Mouse (Mus musculus) ovary, adult 18-20 months (tissue): ENCODE results near the gene Cers2.

Experiments used
- DNase-seq: peaks from one replicate; pipeline ENCODE4 v3.0.0; 2022; ENCODE audit warnings: low spot score, mixed read lengths

The Cers2 gene

GRCm38 (mm10) chr3:95314486-95315093, at the start of gene Cers2:
Gene Cers2, plus strand, starts transcription at chr3:95314791.
- no peak for DNase-seq

GRCm38 (mm10) chr3:95266052-95266451, 48.5 kb upstream of the Cers2 start:
- DNase-seq: no peak

GRCm38 (mm10) chr3:95267855-95268254, 46.7 kb upstream of the Cers2 start:
- no peak for DNase-seq

GRCm38 (mm10) chr3:95269789-95270188, 44.8 kb upstream of the Cers2 start:
- DNase-seq: no peak

GRCm38 (mm10) chr3:95270766-95271364, 43.7 kb upstream of the Cers2 start:
- no peak for DNase-seq

GRCm38 (mm10) chr3:95273471-95273870, 41.1 kb upstream of the Cers2 start:
- DNase-seq: no peak

- DNase-seq: no peak
Measured at GRCm38 (mm10) chr3:95274453-95274852, 40.1 kb upstream of the Cers2 start.

GRCm38 (mm10) chr3:95275161-95275560, 39.4 kb upstream of the Cers2 start:
- DNase-seq: no peak

GRCm38 (mm10) chr3:95276428-95276934, 38.1 kb upstream of the Cers2 start:
- DNase-seq: no peak

- DNase-seq: no peak
Measured at GRCm38 (mm10) chr3:95277149-95277551, 37.4 kb upstream of the Cers2 start.

- no peak for DNase-seq
Measured at GRCm38 (mm10) chr3:95280747-95281146, 33.8 kb upstream of the Cers2 start.

GRCm38 (mm10) chr3:95281216-95282126, 33.1 kb upstream of the Cers2 start, which contains the start of the genes Mindy1 and Prune1:
Gene Mindy1, plus strand, starts transcription at chr3:95281345.
Gene Prune1, minus strand, starts transcription at chr3:95282076.
- DNase-seq: peak; percentile 98

GRCm38 (mm10) chr3:95282381-95282864, 32.2 kb upstream of the Cers2 start:
- DNase-seq: no peak

GRCm38 (mm10) chr3:95282865-95283588, 31.6 kb upstream of the Cers2 start:
- peak; percentile 74 for DNase-seq

- DNase-seq: no peak
Measured at GRCm38 (mm10) chr3:95283589-95283941, 31.0 kb upstream of the Cers2 start.

- DNase-seq: no peak
Measured at GRCm38 (mm10) chr3:95284062-95284461, 30.5 kb upstream of the Cers2 start.

GRCm38 (mm10) chr3:95284501-95285281, 29.9 kb upstream of the Cers2 start:
- DNase-seq: peak; percentile 69

- no peak for DNase-seq
Measured at GRCm38 (mm10) chr3:95285390-95285789, 29.2 kb upstream of the Cers2 start.

- no peak for DNase-seq
Measured at GRCm38 (mm10) chr3:95286011-95286410, 28.6 kb upstream of the Cers2 start.

- no peak for DNase-seq
Measured at GRCm38 (mm10) chr3:95286510-95286909, 28.1 kb upstream of the Cers2 start.

GRCm38 (mm10) chr3:95287541-95287940, 27.1 kb upstream of the Cers2 start:
- DNase-seq: no peak
